Mouse (Mus musculus): Measurements from ENCODE around the gene Dpm3. TPM values are rescaled to one million over a fixed set of nuclear protein-coding genes. Genes with fewer than 3 reads are reported as not detected.
"Not testable (repeated sequence)": the region's sequence is repeated elsewhere in the genome, so short reads cannot be mapped to it uniquely, and the experiment has no call there.

The Dpm3 gene
- total and polyA plus RNA-seq, 3 experiments, result 237 to 271 TPM; not detected in 1

- TF ChIP-seq CHD1 (IDR thresholded peaks at IDR 0.05; ENCODE audit: low read depth, low read length) (no peak), CHD2 (IDR thresholded peaks at IDR 0.05; ENCODE audit: low read length) (no peak), NRF1 (IDR thresholded peaks at IDR 0.05; ENCODE audit: insufficient read depth, low read depth, low read length, poor library complexity, severe bottlenecking) (no peak), CTCF (IDR thresholded peaks at IDR 0.05 in 2 of 3, conservative IDR thresholded peaks at IDR 0.05 in 1 of 3; ENCODE audit: control insufficient read depth in 1 of 3, insufficient read depth in 1 of 3, low read depth in 2 of 3, low read length in 3 of 3, poor library complexity in 1 of 3, severe bottlenecking in 1 of 3) (peak in 2 of 3 experiments; percentile 93 to 99), ZNF384 (IDR thresholded peaks at IDR 0.05; ENCODE audit: low read depth, low read length) (peak; percentile 56; the same call in 1 of the 2 replicates), SIN3A (IDR thresholded peaks at IDR 0.05; ENCODE audit: low read length) (peak; percentile 83), MXI1 (IDR thresholded peaks at IDR 0.05; ENCODE audit: low read depth, low read length) (peak; percentile 77), ZKSCAN1 (IDR thresholded peaks at IDR 0.05; ENCODE audit: low read depth, low read length) (no peak), RAD21 (IDR thresholded peaks at IDR 0.05; ENCODE audit: low read depth, low read length) (peak; percentile 96), ZC3H11A (IDR thresholded peaks at IDR 0.05; ENCODE audit: low read depth, low read length) (peak; percentile 97), HCFC1 (IDR thresholded peaks at IDR 0.05; ENCODE audit: low read depth, low read length) (peak; percentile 53; the same call in 1 of the 2 replicates)
Measured at GRCm38 (mm10) chr3:89215853-89216252, 43.3 kb upstream of the Dpm3 start (continued).

DNA sequence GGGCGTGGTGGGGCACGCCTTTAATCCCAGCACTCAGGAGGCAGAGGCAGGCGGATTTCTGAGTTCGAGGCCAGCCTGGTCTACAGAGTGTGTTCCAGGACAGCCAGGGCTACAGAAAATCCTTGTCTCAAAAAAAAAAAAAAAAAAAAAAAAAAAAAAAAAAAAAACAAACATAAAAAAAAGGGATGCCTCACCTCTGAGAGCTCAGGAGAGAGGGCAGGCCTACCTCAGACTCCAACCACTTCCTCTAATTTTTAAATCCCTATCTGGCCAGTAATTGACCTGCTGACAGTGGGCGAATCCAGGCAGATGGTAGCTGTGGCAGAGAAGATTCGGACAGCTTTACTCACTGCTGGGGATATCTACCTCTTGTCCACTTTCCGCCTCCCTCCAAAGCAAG, 42.8 kb upstream of the Dpm3 start:
- not testable (repeated sequence) for H3K4me3 ChIP-seq (ENCODE audit: control insufficient read depth in 1 of 2, insufficient read depth in 1 of 2, low read depth in 2 of 2, low read length in 2 of 2); H3K27ac ChIP-seq (ENCODE audit: control insufficient read depth, low read depth, low read length); H3K9me3 ChIP-seq (replicated peaks; ENCODE audit: insufficient read depth, low read length); H3K27me3 ChIP-seq (ENCODE audit: control insufficient read depth in 1 of 2, insufficient read depth in 2 of 2, low read length in 2 of 2); DNase-seq (ENCODE audit: low read depth, low spot score); H3K9ac ChIP-seq (ENCODE audit: control insufficient read depth, low read depth, low read length, poor library complexity, severe bottlenecking)
- peak; percentile 46; the same call in 1 of the 2 replicates for TF ChIP-seq ZNF384 (IDR thresholded peaks at IDR 0.05; ENCODE audit: low read depth, low read length)
- peaks cover 10% of the 10 kb centered on the region for H3K79me2 ChIP-seq (ENCODE audit: control insufficient read depth, insufficient read depth, low read length, poor library complexity)
- H3K4me1 ChIP-seq (ENCODE audit: control insufficient read depth in 1 of 2, insufficient read depth in 2 of 2, low read length in 2 of 2), result peaks cover 2 to 14% of the 10 kb centered on the region in 2 experiments; a peak in 3 of 4 replicates
- H3K36me3 ChIP-seq (ENCODE audit: control insufficient read depth in 1 of 2, insufficient read depth in 2 of 2, low read length in 2 of 2), result peaks cover 0 to 10% of the 10 kb centered on the region in 2 experiments; a peak in 2 of 4 replicates

DNA sequence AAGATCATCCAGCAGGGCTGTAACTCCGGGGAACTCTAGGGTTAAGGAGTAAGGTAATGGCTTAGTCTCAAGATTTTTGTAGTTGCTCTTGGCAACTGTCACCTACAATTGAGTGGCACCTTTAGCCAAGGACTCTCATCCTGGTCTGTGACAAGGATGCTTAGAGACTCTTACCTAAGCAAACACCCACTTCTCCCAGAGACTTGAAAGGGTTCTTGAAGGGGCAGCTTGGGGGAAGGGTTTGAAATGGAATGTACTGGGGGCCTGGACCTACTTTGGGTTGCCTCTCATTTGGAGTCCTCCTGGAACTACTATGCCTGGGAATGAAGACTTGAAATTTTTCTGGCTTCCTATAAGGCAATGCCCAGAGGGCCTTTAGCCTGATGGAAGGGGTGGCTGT, 40.9 kb upstream of the Dpm3 start:
- Histone ChIP-seq H3K36me3 (ENCODE audit: control insufficient read depth in 1 of 2, insufficient read depth in 2 of 2, low read length in 2 of 2) (peaks cover 0 to 5% of the 10 kb centered on the region in 2 experiments; a peak in 1 of 4 replicates), H3K4me1 (ENCODE audit: control insufficient read depth in 1 of 2, insufficient read depth in 2 of 2, low read length in 2 of 2) (peaks cover 2 to 8% of the 10 kb centered on the region in 2 experiments; a peak in 2 of 4 replicates), H3K9ac (ENCODE audit: control insufficient read depth, low read depth, low read length, poor library complexity, severe bottlenecking) (no peak overlapping the region), H3K79me2 (ENCODE audit: control insufficient read depth, insufficient read depth, low read length, poor library complexity) (peaks cover 4% of the 10 kb centered on the region), H3K4me3 (ENCODE audit: control insufficient read depth in 1 of 2, insufficient read depth in 1 of 2, low read depth in 2 of 2, low read length in 2 of 2) (no peak overlapping the region), H3K27me3 (ENCODE audit: control insufficient read depth in 1 of 2, insufficient read depth in 2 of 2, low read length in 2 of 2) (no peaks in the 10 kb centered on the region), H3K9me3 (replicated peaks; ENCODE audit: insufficient read depth, low read length) (no peaks in the 10 kb centered on the region), H3K27ac (ENCODE audit: control insufficient read depth, low read depth, low read length) (no peak overlapping the region)
- no peak for DNase-seq (ENCODE audit: low read depth, low spot score)
- TF ChIP-seq POLR2AphosphoS5 (IDR thresholded peaks at IDR 0.05; ENCODE audit: borderline replicate concordance, low read depth, low read length) (no peak), CHD1 (IDR thresholded peaks at IDR 0.05; ENCODE audit: low read depth, low read length) (no peak), TCF12 (IDR thresholded peaks at IDR 0.05; ENCODE audit: low read depth, low read length) (no peak), NELFE (IDR thresholded peaks at IDR 0.05; ENCODE audit: low read depth, low read length) (no peak), ELF1 (IDR thresholded peaks at IDR 0.05; ENCODE audit: low read depth, low read length) (no peak), JUND (IDR thresholded peaks at IDR 0.05; ENCODE audit: low read depth, low read length) (no peak), NRF1 (IDR thresholded peaks at IDR 0.05; ENCODE audit: insufficient read depth, low read depth, low read length, poor library complexity, severe bottlenecking) (no peak), MYC (IDR thresholded peaks at IDR 0.05; ENCODE audit: low read depth, low read length) (no peak), E2F4 (IDR thresholded peaks at IDR 0.05; ENCODE audit: borderline replicate concordance, low read depth, low read length) (no peak), USF2 (IDR thresholded peaks at IDR 0.05; ENCODE audit: borderline replicate concordance in 1 of 2, insufficient read depth in 1 of 2, low read depth in 1 of 2, low read length in 2 of 2) (no peak), HCFC1 (IDR thresholded peaks at IDR 0.05; ENCODE audit: low read depth, low read length) (no peak), BHLHE40 (IDR thresholded peaks at IDR 0.05; ENCODE audit: borderline replicate concordance, low read depth, low read length) (no peak), TBP (IDR thresholded peaks at IDR 0.05; ENCODE audit: low read depth, low read length) (no peak), ZC3H11A (IDR thresholded peaks at IDR 0.05; ENCODE audit: low read depth, low read length) (no peak), RCOR1 (IDR thresholded peaks at IDR 0.05; ENCODE audit: low read depth, low read length) (no peak), SIN3A (IDR thresholded peaks at IDR 0.05; ENCODE audit: low read length) (no peak), EP300 (IDR thresholded peaks at IDR 0.05; ENCODE audit: low read depth in 1 of 2, low read length in 2 of 2) (no peak)

Measured in MEL (cell line).